Mouse (Mus musculus): ENCODE data around the gene Echdc2. TPM values are rescaled to one million over a fixed set of nuclear protein-coding genes. Genes with fewer than 3 reads are reported as not detected.

The Echdc2 gene
- total and polyA plus RNA-seq, 3 experiments = 45.5 to 54.3 (median 51.1) TPM

DNA sequence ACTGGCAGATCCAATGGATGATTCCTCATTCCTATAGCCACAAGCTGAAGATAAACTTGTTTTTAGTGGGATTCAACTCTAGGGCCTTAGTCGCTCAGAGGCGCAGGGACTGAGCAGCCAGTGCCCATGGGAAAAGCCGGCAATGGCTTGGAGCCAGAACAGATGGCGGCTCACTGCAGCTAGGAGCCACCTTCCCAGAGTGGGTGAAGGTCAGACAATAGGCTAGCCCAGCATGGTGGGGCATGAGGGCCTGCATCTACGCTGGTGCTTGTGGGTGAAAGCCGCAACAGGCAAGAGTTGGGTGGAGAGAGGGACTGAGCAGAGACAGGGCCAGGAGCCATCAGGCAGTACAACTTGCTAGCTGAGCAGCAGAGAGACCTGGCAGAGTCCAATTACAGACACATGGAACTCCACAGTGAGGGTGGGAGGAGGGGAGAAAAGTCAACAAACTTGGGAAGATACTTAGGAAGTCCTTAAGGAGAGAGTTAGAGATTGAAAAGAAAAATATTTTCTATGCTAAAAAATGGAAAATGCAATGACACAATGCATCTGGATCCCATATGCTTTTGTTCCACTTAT lies 31.1 kb downstream of the Echdc2 start:
- Histone ChIP-seq H3K4me2 (ENCODE audit: insufficient read depth, low read depth, poor library complexity, severe bottlenecking) (no peak overlapping the region), H3K79me2 (replicated peaks; ENCODE audit: control insufficient read depth, extremely low read depth, insufficient read depth, poor library complexity, severe bottlenecking) (no peaks in the 10 kb centered on the region), H3K9ac (ENCODE audit: insufficient read depth, low read depth) (no peak overlapping the region), H3K27me3 (replicated peaks) (no peaks in the 10 kb centered on the region), H3K36me3 (replicated peaks in 1 of 2; ENCODE audit: control insufficient read depth in 1 of 2, insufficient read depth in 1 of 2, low read length in 1 of 2) (no peaks in the 10 kb centered on the region), H3K27ac (ENCODE audit: insufficient read depth, low read depth) (no peak overlapping the region), H3K4me3 (replicated peaks in 1 of 3; ENCODE audit: low read depth in 2 of 3, low read length in 2 of 3, poor library complexity in 1 of 3) (no peak overlapping the region), H3K9me3 (replicated peaks; ENCODE audit: low read length) (no peaks in the 10 kb centered on the region), H3K4me1 (ENCODE audit: control insufficient read depth in 1 of 2, insufficient read depth in 2 of 2) (no peaks in the 10 kb centered on the region)
- in situ Hi-C loops (cut with MboI; ENCODE audit: low pct_ligation_motif_present, low pct_unique_long_range_greater_than_20kb, low sequenced_read_pairs) (no loop called here), dilution Hi-C loops (cut with MboI; ENCODE audit: extremely low pct_ligation_motif_present, extremely low pct_unique_long_range_greater_than_20kb, low sequenced_read_pairs) (no loop called here)
- TF ChIP-seq NRF1 (IDR thresholded peaks at IDR 0.05; ENCODE audit: low read depth, low read length) (no peak), MEF2A (IDR thresholded peaks at IDR 0.05; ENCODE audit: borderline replicate concordance, low read depth, low read length) (no peak), POLR2A (IDR thresholded peaks at IDR 0.05; ENCODE audit: low read depth, low read length) (no peak), MYC (IDR thresholded peaks at IDR 0.05; ENCODE audit: low read depth, low read length) (no peak), ELF1 (IDR thresholded peaks at IDR 0.05; ENCODE audit: low read depth, low read length) (no peak), RAD21 (IDR thresholded peaks at IDR 0.05; ENCODE audit: low read depth, low read length) (no peak), SIN3A (IDR thresholded peaks at IDR 0.05; ENCODE audit: low read length) (no peak), KAT2A (IDR thresholded peaks at IDR 0.05; ENCODE audit: insufficient replicate concordance, low read length) (no peak), TBP (conservative IDR thresholded peaks at IDR 0.05; ENCODE audit: low read depth, low read length) (no peak), RCOR1 (conservative IDR thresholded peaks at IDR 0.05; ENCODE audit: low read depth, low read length) (no peak), JUN (IDR thresholded peaks at IDR 0.05; ENCODE audit: insufficient read depth, low read depth, low read length) (no peak), HCFC1 (IDR thresholded peaks at IDR 0.05; ENCODE audit: low read depth, low read length) (no peak), GABPA (IDR thresholded peaks at IDR 0.05; ENCODE audit: insufficient replicate concordance, low read depth, low read length) (no peak)
- no peak for DNase-seq (ENCODE audit: extremely low read depth)

DNA sequence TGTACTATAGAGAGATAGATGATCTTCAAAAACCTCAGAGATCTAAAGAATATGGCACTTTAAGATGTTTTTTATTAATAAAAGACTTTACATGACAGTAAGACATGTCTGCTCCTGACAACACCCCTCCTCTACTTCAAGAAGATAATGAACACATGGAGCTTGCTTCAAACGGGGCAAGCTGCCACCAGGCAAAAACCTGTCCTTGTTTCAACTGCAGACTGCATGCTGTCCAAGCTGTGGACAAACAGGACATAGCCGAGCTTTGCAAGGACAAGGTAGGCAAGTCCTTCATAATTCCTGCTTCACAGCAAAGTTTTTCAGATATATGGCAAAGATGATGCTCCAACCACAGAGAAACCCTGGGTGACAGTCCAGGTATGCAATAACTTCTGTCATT lies 34.0 kb downstream of the Echdc2 start:
- Histone ChIP-seq H3K9ac (ENCODE audit: insufficient read depth, low read depth) (no peak overlapping the region), H3K79me2 (replicated peaks; ENCODE audit: control insufficient read depth, extremely low read depth, insufficient read depth, poor library complexity, severe bottlenecking) (no peaks in the 10 kb centered on the region), H3K36me3 (replicated peaks in 1 of 2; ENCODE audit: control insufficient read depth in 1 of 2, insufficient read depth in 1 of 2, low read length in 1 of 2) (no peaks in the 10 kb centered on the region), H3K9me3 (replicated peaks; ENCODE audit: low read length) (no peaks in the 10 kb centered on the region), H3K4me2 (ENCODE audit: insufficient read depth, low read depth, poor library complexity, severe bottlenecking) (no peak overlapping the region), H3K27ac (ENCODE audit: insufficient read depth, low read depth) (no peak overlapping the region), H3K27me3 (replicated peaks) (no peaks in the 10 kb centered on the region), H3K4me3 (replicated peaks in 1 of 3; ENCODE audit: low read depth in 2 of 3, low read length in 2 of 3, poor library complexity in 1 of 3) (no peak overlapping the region), H3K4me1 (ENCODE audit: control insufficient read depth in 1 of 2, insufficient read depth in 2 of 2) (no peaks in the 10 kb centered on the region)
- dilution Hi-C loops (cut with MboI; ENCODE audit: extremely low pct_ligation_motif_present, extremely low pct_unique_long_range_greater_than_20kb, low sequenced_read_pairs) (no loop called here), in situ Hi-C loops (cut with MboI; ENCODE audit: low pct_ligation_motif_present, low pct_unique_long_range_greater_than_20kb, low sequenced_read_pairs) (no loop called here)
- TF ChIP-seq POLR2A (IDR thresholded peaks at IDR 0.05; ENCODE audit: low read depth, low read length) = no peak
- no peak for TF ChIP-seq ETS1 (conservative IDR thresholded peaks at IDR 0.05; ENCODE audit: low read depth, low read length)
- TF ChIP-seq MEF2A (IDR thresholded peaks at IDR 0.05; ENCODE audit: borderline replicate concordance, low read depth, low read length) = no peak
- TF ChIP-seq EP300 (IDR thresholded peaks at IDR 0.05; ENCODE audit: low read length) = no peak
- TF ChIP-seq TCF12 (IDR thresholded peaks at IDR 0.05; ENCODE audit: low read depth, low read length) = no peak
- no peak for TF ChIP-seq ELF1 (IDR thresholded peaks at IDR 0.05; ENCODE audit: low read depth, low read length)
- TF ChIP-seq PAX5 (IDR thresholded peaks at IDR 0.05; ENCODE audit: low read length) = no peak
- TF ChIP-seq UBTF (IDR thresholded peaks at IDR 0.05; ENCODE audit: low read depth, low read length) = no peak
- no peak for DNase-seq (ENCODE audit: extremely low read depth)

All from CH12.LX (cell line).